ENCODE assay signal across 7 mouse cellular contexts in the genomic region with DNA sequence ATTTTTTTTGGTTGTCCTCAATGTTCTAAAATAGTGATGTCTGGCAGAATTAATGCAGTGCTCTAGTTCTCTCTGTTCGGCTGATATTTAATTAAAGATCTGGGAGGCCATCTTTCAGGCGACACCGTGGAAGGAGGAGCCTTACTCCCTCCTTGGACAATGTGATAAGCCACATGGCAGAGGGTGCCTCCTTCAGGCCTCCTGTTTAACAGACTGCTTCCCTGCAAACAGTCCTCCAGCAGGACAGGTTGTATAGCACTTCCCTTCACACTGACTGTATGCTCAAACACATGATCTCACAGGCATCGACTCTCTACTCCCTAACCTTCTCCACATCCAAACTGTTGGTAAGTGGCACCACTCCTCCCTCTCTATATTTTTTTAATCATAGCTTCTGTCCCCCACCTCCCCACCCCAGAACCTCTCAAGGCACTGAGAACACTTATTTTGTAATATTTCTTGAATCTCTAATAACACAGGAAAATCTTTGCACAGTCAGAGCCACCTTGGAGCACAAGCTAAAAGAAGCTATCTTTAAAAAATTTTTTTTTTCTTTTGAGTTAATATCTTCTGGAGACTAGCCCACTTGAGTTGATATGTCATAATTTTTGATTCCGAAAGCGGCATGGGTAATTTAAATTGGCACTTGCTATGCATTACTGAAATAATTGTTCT. TPM values are rescaled to one million over a fixed set of nuclear protein-coding genes. Genes with fewer than 3 reads are reported as not detected.
DNase-seq lines count a peak whose midpoint lies in the region; ATAC-seq and TF ChIP-seq lines count a peak whose summit lies in the region.

No protein-coding gene starts in this region.

- ATAC-seq in Patski, result no peak
- peak; percentile 34 for ATAC-seq in common myeloid progenitor, adult 5-6 weeks (replicated peaks; ENCODE audit: low read depth, poor library complexity, severe bottlenecking)
- ATAC-seq in heart, embryonic 13.5 days (ENCODE audit: extremely low read depth, insufficient number of reproducible peaks, low FRiP score, low TSS enrichment), result no peak

- H3K27me3 ChIP-seq in Patski, result no peaks in the 10 kb centered on the region
- no peaks in the 10 kb centered on the region for H3K27me3 ChIP-seq in heart, embryonic 13.5 days (replicated peaks)

- peak overlapping the region; percentile 99 for H3K9ac ChIP-seq in heart, embryonic 13.5 days

- H3K27ac ChIP-seq in heart, embryonic 13.5 days (replicated peaks), result no peak overlapping the region

- WGBS in heart, embryonic 13.5 days, result 34% methylated on average over 6 of the region's 6 CpGs

- DNase-seq in CD4-positive helper T cell, adult 2 months (ENCODE audit: low read depth, low spot score), result peak; percentile 46
- DNase-seq in Patski (ENCODE audit: low read depth, low spot score), result no peak
- peak; percentile 57 to 65 for DNase-seq in kidney, postnatal 25 days
- DNase-seq in mesoderm, embryonic 11.5 days (ENCODE audit: low read depth, low spot score), result peak; percentile 54
- peak; percentile 45 for DNase-seq in yolk sac, embryonic 10.5 days (ENCODE audit: low spot score)

- CTCF ChIA-PET in Patski (lab: Charles Lee), result no interaction called here

- peak overlapping the region; percentile 69 for H3K4me2 ChIP-seq in heart, embryonic 13.5 days

- in situ Hi-C loops in Patski (cut with MboI; ENCODE audit: low pct_unique_long_range_greater_than_20kb), result loop anchor here (10.0 to 25.0 kb wide), 3 partner anchors 175 to 608 kb away; partner anchors contain the start of gene Hspa13

- TF ChIP-seq CTCF in Patski (IDR thresholded peaks at IDR 0.05), result peak; percentile 43

- no peaks in the 10 kb centered on the region for H3K9me3 ChIP-seq in heart, embryonic 13.5 days

- H3K4me1 ChIP-seq in heart, embryonic 13.5 days, result peaks cover 57% of the 10 kb centered on the region

- 0 out of 2 replicates have a peak, but pooled peaks cover 7% of the 10 kb centered on the region for H3K36me3 ChIP-seq in heart, embryonic 13.5 days

- peak overlapping the region; percentile 91 for H3K4me3 ChIP-seq in heart, embryonic 13.5 days

- POLR2A ChIA-PET in Patski (lab: Charles Lee), result no interaction called here

RNA-seq across cellular contexts. Expression of gene Nrip1, which starts 3.4 kb away (rescaled TPM):
- 9.5 TPM for polyA plus RNA-seq in Patski (2021)
- 46.7 and 48.3 TPM in 2 replicates for total RNA-seq in common myeloid progenitor, adult 5-6 weeks (2017)
- polyA plus RNA-seq in heart, embryonic 13.5 days (2015; fragmentation: Nextera tagmentation; extraction: Ambion mirVana), result 20.9 and 23.3 TPM in 2 replicates
